ENCODE assay signal across 18 mouse cellular contexts in genomic region chr12:91997404-91997803, GRCm38 (mm10).
"Had no signal": no experiment of that assay in that cellular context is flagged by ENCODE, and none has a peak within 500 bp of the region (broad histone marks: within the 10 kb centered on the region; RNA-seq: fewer than 3 reads in every experiment).

No protein-coding gene starts in this region.

- H3K4me3 ChIP-seq: limb, embryonic 10.5 days; limb, embryonic 13.5 days; liver, embryonic 12.5 days; liver, embryonic 15.5 days; lung, embryonic 15.5 days; midbrain, embryonic 12.5 days; midbrain, embryonic 15.5 days; neural tube, embryonic 12.5 days; neural tube, embryonic 15.5 days had no signal

- DNase-seq: kidney, adult 2 months; kidney, postnatal 10 days; kidney, postnatal 4 days; liver; lung, adult 18-20 months; lung, postnatal 10 days; thymus, adult 18-20 months; thymus, postnatal 36 days had no signal

- H3K36me3 ChIP-seq: limb, embryonic 10.5 days; limb, embryonic 13.5 days; liver, embryonic 12.5 days; liver, embryonic 15.5 days; lung, embryonic 15.5 days; midbrain, embryonic 12.5 days; midbrain, embryonic 15.5 days; neural tube, embryonic 12.5 days; neural tube, embryonic 15.5 days had no signal

- H3K9ac ChIP-seq: limb, embryonic 13.5 days; liver, embryonic 12.5 days; liver, embryonic 15.5 days; lung, embryonic 15.5 days; midbrain, embryonic 12.5 days; midbrain, embryonic 15.5 days; neural tube, embryonic 12.5 days; neural tube, embryonic 15.5 days had no signal

- H3K4me2 ChIP-seq: limb, embryonic 13.5 days; liver, embryonic 12.5 days; liver, embryonic 15.5 days; lung, embryonic 15.5 days; midbrain, embryonic 12.5 days; midbrain, embryonic 15.5 days; neural tube, embryonic 12.5 days; neural tube, embryonic 15.5 days had no signal

- H3K27me3 ChIP-seq: limb, embryonic 13.5 days; liver, embryonic 12.5 days; liver, embryonic 15.5 days; lung, embryonic 15.5 days; midbrain, embryonic 12.5 days; midbrain, embryonic 15.5 days; neural tube, embryonic 12.5 days; neural tube, embryonic 15.5 days had no signal

- H3K4me1 ChIP-seq: liver, embryonic 12.5 days; liver, embryonic 15.5 days; lung, embryonic 15.5 days; midbrain, embryonic 12.5 days; midbrain, embryonic 15.5 days; neural tube, embryonic 12.5 days; neural tube, embryonic 15.5 days had no signal

- H3K27ac ChIP-seq: limb, embryonic 10.5 days; limb, embryonic 13.5 days; liver, embryonic 12.5 days; liver, embryonic 15.5 days; lung, embryonic 15.5 days; macrophage; midbrain, embryonic 12.5 days; midbrain, embryonic 15.5 days; neural tube, embryonic 12.5 days; neural tube, embryonic 15.5 days had no signal

- ATAC-seq: liver, embryonic 12.5 days; midbrain, embryonic 15.5 days had no signal

- H3K9me3 ChIP-seq: limb, embryonic 10.5 days; limb, embryonic 13.5 days; liver, embryonic 12.5 days; liver, embryonic 15.5 days; lung, embryonic 15.5 days; midbrain, embryonic 12.5 days; midbrain, embryonic 15.5 days; neural tube, embryonic 12.5 days; neural tube, embryonic 15.5 days had no signal
